Mouse (Mus musculus) ES-E14 (cell line): ENCODE measurements around the gene Prkar1b. TPM values are rescaled to one million over a fixed set of nuclear protein-coding genes. Genes with fewer than 3 reads are reported as not detected.

Experiments
- DNase-seq: peaks from one replicate; pipeline ENCODE4 v3.0.0-alpha.2; 2013; ENCODE audit warnings: low read depth, low spot score
- H3K27ac ChIP-seq: 2 replicates; pipeline ENCODE4 v1.5.1; 2012; ENCODE audit warnings: low read depth, mild to moderate bottlenecking, low read length, moderate library complexity, mixed read lengths; ENCODE audit not compliant: poor library complexity, insufficient read depth, severe bottlenecking
- H3K36me3 ChIP-seq: 2 replicates; pipeline ENCODE4 v1.6.1; 2012; ENCODE audit warnings: mild to moderate bottlenecking, low read length, moderate library complexity, mixed read lengths; ENCODE audit not compliant: control insufficient read depth, poor library complexity, insufficient read depth, severe bottlenecking
- H3K4me1 ChIP-seq, 2 experiments: fragments of 150-350 bp in 1 of 2; sonication (generic) in 1 of 2; 2 replicates each; pipeline ENCODE4 v1.6.1; 2012; ENCODE audit warnings: low read length in 2 of 2, mild to moderate bottlenecking in 1 of 2, mixed read lengths in 1 of 2; ENCODE audit not compliant: control insufficient read depth in 2 of 2, insufficient read depth in 2 of 2, poor library complexity in 1 of 2
- H3K4me3 ChIP-seq, 2 experiments: fragments of 150-350 bp in 1 of 2; sonication (generic) in 1 of 2; 2 replicates each; pipeline ENCODE4 v1.5.1; 2012; ENCODE audit warnings: low read length in 2 of 2, low read depth in 1 of 2, mild to moderate bottlenecking in 1 of 2, mixed read lengths in 1 of 2; ENCODE audit not compliant: insufficient read depth in 1 of 2, poor library complexity in 1 of 2, severe bottlenecking in 1 of 2
- H3K9ac ChIP-seq: 2 replicates; pipeline ENCODE4 v1.6.1; 2012; ENCODE audit warnings: low read depth, mild to moderate bottlenecking, low read length, mixed read lengths; ENCODE audit not compliant: poor library complexity, insufficient read depth, severe bottlenecking
- H3K9me3 ChIP-seq: fragments of 150-350 bp; sonication (generic); 2 replicates; pipeline ENCODE4 v1.6.1; 2012; ENCODE audit warnings: low read depth, mild to moderate bottlenecking, low read length; ENCODE audit not compliant: control insufficient read depth, insufficient read depth
- CHD2 ChIP-seq: IDR thresholded peaks from 2 replicates; pipeline ENCODE4 v1.6.1; 2014; ENCODE audit warnings: mild to moderate bottlenecking, low read depth, low read length, inconsistent platforms
- HCFC1 ChIP-seq: IDR thresholded peaks from 2 replicates; pipeline ENCODE4 v1.6.1; 2012; ENCODE audit warnings: low read length, inconsistent platforms, borderline replicate concordance; ENCODE audit not compliant: insufficient read depth
- MAFK ChIP-seq: IDR thresholded peaks from 2 replicates; pipeline ENCODE4 v1.6.1; 2014; ENCODE audit warnings: mild to moderate bottlenecking, low read depth, low read length, inconsistent platforms; ENCODE audit not compliant: insufficient read depth
- ZC3H11A ChIP-seq: IDR thresholded peaks from 2 replicates; pipeline ENCODE4 v1.6.1; 2012; ENCODE audit warnings: low read depth, mild to moderate bottlenecking, inconsistent platforms, low read length, borderline replicate concordance
- ZNF384 ChIP-seq: IDR thresholded peaks from 2 replicates; pipeline ENCODE4 v1.6.1; 2012; ENCODE audit warnings: low read depth, low read length, inconsistent platforms
- in situ Hi-C, 2 experiments: fragments of 600-800 bp; cut with MboI; formaldehyde crosslinking; loops; one replicate each; pipeline ENCODE4 v1.15.1; 2025; ENCODE audit warnings: low sequenced_read_pairs in 2 of 2, inconsistent platforms in 1 of 2; ENCODE audit not compliant: unreplicated experiment in 2 of 2
- total RNA-seq: library from RNA; depleted of rRNA; stranded (reverse); fragments of 300-350 nt; gene quantifications from 2 replicates; pipeline ENCODE4 v1.2.3, GENCODE M21; 2012

Prkar1b gene
- total RNA-seq, 1 experiment: 3.8 TPM

- peaks cover 0 to 2% of the 10 kb centered on the region in 2 experiments; a peak in 1 of 4 replicates for H3K4me1 ChIP-seq
- in situ Hi-C loops: loop anchor here (5.0 to 10.0 kb wide), 2 partner anchors 224 to 227 kb away; no protein-coding TSS in a partner anchor
- H3K36me3 ChIP-seq: no peaks in the 10 kb centered on the region
- no peak overlapping the region for H3K4me3 ChIP-seq
- no peak for TF ChIP-seq ZC3H11A
- no peak for TF ChIP-seq CHD2
- no peak for TF ChIP-seq HCFC1
- no peak for TF ChIP-seq MAFK
- no peak for TF ChIP-seq ZNF384
- H3K27ac ChIP-seq: no peak overlapping the region
- H3K9me3 ChIP-seq: no peaks in the 10 kb centered on the region
- no peak overlapping the region for H3K9ac ChIP-seq
- no peak for DNase-seq
Observed at GRCm38 (mm10) chr5:139081370-139081769, 68.4 kb downstream of the Prkar1b start.

GRCm38 (mm10) chr5:139078156-139078462 lies 71.7 kb downstream of the Prkar1b start:
- Histone ChIP-seq H3K36me3 (no peaks in the 10 kb centered on the region), H3K9me3 (no peaks in the 10 kb centered on the region), H3K4me3 (no peak overlapping the region), H3K4me1 (peaks cover 0 to 2% of the 10 kb centered on the region in 2 experiments; a peak in 2 of 4 replicates), H3K27ac (no peak overlapping the region), H3K9ac (no peak overlapping the region)
- no peak for DNase-seq
- in situ Hi-C loops: no loop called here
- TF ChIP-seq MAFK (no peak), ZNF384 (no peak), HCFC1 (no peak), ZC3H11A (no peak), CHD2 (no peak)

GRCm38 (mm10) chr5:139077311-139078155 lies 72.3 kb downstream of the Prkar1b start:
- no peak for DNase-seq
- TF ChIP-seq HCFC1 (no peak), MAFK (no peak), CHD2 (no peak), ZNF384 (no peak), ZC3H11A (no peak)
- no peaks in the 10 kb centered on the region for H3K9me3 ChIP-seq

GRCm38 (mm10) chr5:139076450-139076849 lies 73.4 kb downstream of the Prkar1b start:
- TF ChIP-seq ZNF384: no peak
- TF ChIP-seq HCFC1: no peak
- no peak for TF ChIP-seq ZC3H11A
- TF ChIP-seq CHD2: no peak
- no peak for TF ChIP-seq MAFK
- Histone ChIP-seq H3K36me3 (no peaks in the 10 kb centered on the region), H3K9me3 (no peaks in the 10 kb centered on the region), H3K4me1 (peaks cover 0 to 2% of the 10 kb centered on the region in 2 experiments; a peak in 2 of 4 replicates), H3K27ac (no peak overlapping the region), H3K4me3 (no peak overlapping the region), H3K9ac (no peak overlapping the region)
- DNase-seq: no peak
- in situ Hi-C loops: no loop called here

More at GRCm38 (mm10) chr5:139077311-139078155, 72.3 kb downstream of the Prkar1b start:
- H3K36me3 ChIP-seq: no peaks in the 10 kb centered on the region
- in situ Hi-C loops: no loop called here
- H3K9ac ChIP-seq: no peak overlapping the region
- no peak overlapping the region for H3K27ac ChIP-seq
- no peak overlapping the region for H3K4me3 ChIP-seq
- peaks cover 0 to 2% of the 10 kb centered on the region in 2 experiments; a peak in 2 of 4 replicates for H3K4me1 ChIP-seq
